Mouse (Mus musculus): ENCODE data around the gene Ormdl2.

- TF ChIP-seq CTCF (IDR thresholded peaks at IDR 0.05; ENCODE audit: borderline replicate concordance, control insufficient read depth, extremely low read depth, insufficient read depth, low read length, poor library complexity) (no peak), POLR2A (IDR thresholded peaks at IDR 0.05; ENCODE audit: control insufficient read depth, extremely low read depth, insufficient read depth, low read length, poor library complexity) (no peak)
These were observed 30.9 kb downstream of the Ormdl2 start, which contains the start of gene Mmp19 for GRCm38 (mm10) chr10:128790398-128791124.

Data from thymus, adult 2 months (tissue).